Mouse (Mus musculus): ENCODE data around the gene Ppp1r12c. TPM values are rescaled to one million over a fixed set of nuclear protein-coding genes. Genes with fewer than 3 reads are reported as not detected.

Ppp1r12c gene
- total and polyA plus RNA-seq, 3 experiments: 55.8 to 103 (median 71.0) TPM

DNA sequence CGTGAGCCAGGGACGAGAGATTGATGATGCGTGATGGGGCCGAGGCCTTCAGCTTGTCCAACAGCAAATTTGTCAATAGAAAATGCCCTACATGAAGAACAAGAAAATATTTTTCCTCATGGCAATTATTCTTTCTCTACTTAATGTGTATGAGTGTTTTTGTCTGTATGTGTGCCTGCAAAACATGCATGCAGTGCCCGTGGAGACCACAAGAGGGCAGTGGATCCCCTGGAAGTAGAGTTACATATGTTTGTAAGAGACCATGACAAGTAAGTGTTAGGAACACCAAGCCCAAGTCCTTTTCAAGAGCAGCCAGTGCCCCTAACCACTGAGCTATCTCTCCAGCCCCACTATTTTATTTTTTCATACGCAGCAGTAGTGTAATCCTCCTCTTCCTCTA, 69.9 kb downstream of the Ppp1r12c start:
- Histone ChIP-seq H3K9me3 (replicated peaks; ENCODE audit: low read length) (peaks cover 5% of the 10 kb centered on the region), H3K36me3 (replicated peaks in 1 of 2; ENCODE audit: control insufficient read depth in 1 of 2, insufficient read depth in 1 of 2, low read length in 1 of 2) (peaks cover 52 to 94% of the 10 kb centered on the region in 2 experiments), H3K4me1 (ENCODE audit: control insufficient read depth in 1 of 2, insufficient read depth in 2 of 2) (no peaks in the 10 kb centered on the region), H3K9ac (ENCODE audit: insufficient read depth, low read depth) (no peak overlapping the region), H3K4me2 (ENCODE audit: insufficient read depth, low read depth, poor library complexity, severe bottlenecking) (no peak overlapping the region), H3K27ac (ENCODE audit: insufficient read depth, low read depth) (no peak overlapping the region), H3K4me3 (replicated peaks in 1 of 3; ENCODE audit: low read depth in 2 of 3, low read length in 2 of 3, poor library complexity in 1 of 3) (no peak overlapping the region), H3K27me3 (replicated peaks) (no peaks in the 10 kb centered on the region), H3K79me2 (replicated peaks; ENCODE audit: control insufficient read depth, extremely low read depth, insufficient read depth, poor library complexity, severe bottlenecking) (no peaks in the 10 kb centered on the region)
- dilution Hi-C loops (cut with MboI; ENCODE audit: extremely low pct_ligation_motif_present, extremely low pct_unique_long_range_greater_than_20kb, low sequenced_read_pairs): no loop called here
- in situ Hi-C loops (cut with MboI; ENCODE audit: low pct_ligation_motif_present, low pct_unique_long_range_greater_than_20kb, low sequenced_read_pairs): loop anchor here (10.0 kb wide), 1 partner anchor 137 kb away; no protein-coding TSS in a partner anchor
- DNase-seq (ENCODE audit: extremely low read depth): peak; percentile 67
- TF ChIP-seq SMC3 (IDR thresholded peaks at IDR 0.05; ENCODE audit: low read depth, low read length) (peak; percentile 80), SIN3A (IDR thresholded peaks at IDR 0.05; ENCODE audit: low read length) (no peak), RAD21 (IDR thresholded peaks at IDR 0.05; ENCODE audit: low read depth, low read length) (peak; percentile 61), CTCF (conservative IDR thresholded peaks at IDR 0.05 in 1 of 2, IDR thresholded peaks at IDR 0.05 in 1 of 2; ENCODE audit: low read depth in 2 of 2, low read length in 2 of 2) (peak; percentile 79 to 84)

Other genes with a start within 250 kb of the Ppp1r12c start
- gene Ncr1, start 164.0 kb downstream of the Ppp1r12c start, total RNA-seq (2012; rRNA removed): not detected in 2 replicates
- not detected in 2 replicates for gene Ncr1, start 164.0 kb downstream of the Ppp1r12c start, total RNA-seq (2014; rRNA removed)
- gene Ncr1, start 164.0 kb downstream of the Ppp1r12c start, polyA plus RNA-seq (2012; ENCODE audit: insufficient read length, low read depth): not detected in 2 replicates
- 0.17 and 0.55 TPM in 2 replicates for gene Gp6, start 103.9 kb downstream of the Ppp1r12c start, total RNA-seq (2012; rRNA removed)
- 1.6 and 2.0 TPM in 2 replicates for gene Gp6, start 103.9 kb downstream of the Ppp1r12c start, total RNA-seq (2014; rRNA removed)
- gene Gp6, start 103.9 kb downstream of the Ppp1r12c start, polyA plus RNA-seq (2012; ENCODE audit: insufficient read length, low read depth): 0.60 and 0.64 TPM in 2 replicates
- gene Rdh13, start 56.0 kb downstream of the Ppp1r12c start, total RNA-seq (2012; rRNA removed): 17.6 and 22.8 TPM in 2 replicates
- gene Rdh13, start 56.0 kb downstream of the Ppp1r12c start, total RNA-seq (2014; rRNA removed): 18.1 and 20.9 TPM in 2 replicates
- 12.3 and 16.4 TPM in 2 replicates for gene Rdh13, start 56.0 kb downstream of the Ppp1r12c start, polyA plus RNA-seq (2012; ENCODE audit: insufficient read length, low read depth)
- 5.8 and 6.0 TPM in 2 replicates for gene Eps8l1, start 41.0 kb downstream of the Ppp1r12c start, total RNA-seq (2012; rRNA removed)
- 4.2 and 5.4 TPM in 2 replicates for gene Eps8l1, start 41.0 kb downstream of the Ppp1r12c start, total RNA-seq (2014; rRNA removed)
- 8.4 and 11.3 TPM in 2 replicates for gene Eps8l1, start 41.0 kb downstream of the Ppp1r12c start, polyA plus RNA-seq (2012; ENCODE audit: insufficient read length, low read depth)
- 0.25 and 0.30 TPM in 2 replicates for gene Tnnt1, start 14.7 kb upstream of the Ppp1r12c start, total RNA-seq (2012; rRNA removed)
- 0.53 TPM in 1 of 2 replicates, not detected in the other for gene Tnnt1, start 14.7 kb upstream of the Ppp1r12c start, total RNA-seq (2014; rRNA removed)
- 0.36 and 0.76 TPM in 2 replicates for gene Tnnt1, start 14.7 kb upstream of the Ppp1r12c start, polyA plus RNA-seq (2012; ENCODE audit: insufficient read length, low read depth)
- 0.51 and 0.59 TPM in 2 replicates for gene Tnni3, start 22.5 kb upstream of the Ppp1r12c start, total RNA-seq (2012; rRNA removed)
- gene Tnni3, start 22.5 kb upstream of the Ppp1r12c start, total RNA-seq (2014; rRNA removed): 0.64 TPM in 1 of 2 replicates, not detected in the other
- 1.6 and 2.0 TPM in 2 replicates for gene Tnni3, start 22.5 kb upstream of the Ppp1r12c start, polyA plus RNA-seq (2012; ENCODE audit: insufficient read length, low read depth)
- 0.46 and 0.59 TPM in 2 replicates for gene Dnaaf3, start 30.8 kb upstream of the Ppp1r12c start, total RNA-seq (2012; rRNA removed)
- 0.16 TPM in 1 of 2 replicates, not detected in the other for gene Dnaaf3, start 30.8 kb upstream of the Ppp1r12c start, total RNA-seq (2014; rRNA removed)
- gene Dnaaf3, start 30.8 kb upstream of the Ppp1r12c start, polyA plus RNA-seq (2012; ENCODE audit: insufficient read length, low read depth): 0.83 and 1.1 TPM in 2 replicates
- 0.34 and 0.68 TPM in 2 replicates for gene Syt5, start 45.9 kb upstream of the Ppp1r12c start, total RNA-seq (2012; rRNA removed)
- gene Syt5, start 45.9 kb upstream of the Ppp1r12c start, total RNA-seq (2014; rRNA removed): 0.20 and 0.30 TPM in 2 replicates
- 0.30 and 0.46 TPM in 2 replicates for gene Syt5, start 45.9 kb upstream of the Ppp1r12c start, polyA plus RNA-seq (2012; ENCODE audit: insufficient read length, low read depth)
- gene Ptprh, start 102.4 kb upstream of the Ppp1r12c start, total RNA-seq (2012; rRNA removed): not detected in 2 replicates
- gene Ptprh, start 102.4 kb upstream of the Ppp1r12c start, total RNA-seq (2014; rRNA removed): not detected in 2 replicates
- gene Ptprh, start 102.4 kb upstream of the Ppp1r12c start, polyA plus RNA-seq (2012; ENCODE audit: insufficient read length, low read depth): not detected in 2 replicates
- gene Tmem86b, start 129.7 kb upstream of the Ppp1r12c start, total RNA-seq (2012; rRNA removed): 5.9 and 7.2 TPM in 2 replicates
- 4.3 TPM in 2 replicates for gene Tmem86b, start 129.7 kb upstream of the Ppp1r12c start, total RNA-seq (2014; rRNA removed)
- 9.1 and 10.6 TPM in 2 replicates for gene Tmem86b, start 129.7 kb upstream of the Ppp1r12c start, polyA plus RNA-seq (2012; ENCODE audit: insufficient read length, low read depth)
- gene Ppp6r1, start 157.3 kb upstream of the Ppp1r12c start, total RNA-seq (2012; rRNA removed): 85.6 and 91.2 TPM in 2 replicates
- gene Ppp6r1, start 157.3 kb upstream of the Ppp1r12c start, total RNA-seq (2014; rRNA removed): 53.0 and 59.2 TPM in 2 replicates
- 108 and 118 TPM in 2 replicates for gene Ppp6r1, start 157.3 kb upstream of the Ppp1r12c start, polyA plus RNA-seq (2012; ENCODE audit: insufficient read length, low read depth)
- gene Hspbp1, start 183.4 kb upstream of the Ppp1r12c start, total RNA-seq (2012; rRNA removed): 131 and 136 TPM in 2 replicates
- 92.3 and 98.8 TPM in 2 replicates for gene Hspbp1, start 183.4 kb upstream of the Ppp1r12c start, total RNA-seq (2014; rRNA removed)
- gene Hspbp1, start 183.4 kb upstream of the Ppp1r12c start, polyA plus RNA-seq (2012; ENCODE audit: insufficient read length, low read depth): 82.7 and 90.6 TPM in 2 replicates
- 0.21 and 0.25 TPM in 2 replicates for gene Brsk1, start 188.9 kb upstream of the Ppp1r12c start, total RNA-seq (2012; rRNA removed)
- not detected in 2 replicates for gene Brsk1, start 188.9 kb upstream of the Ppp1r12c start, total RNA-seq (2014; rRNA removed)
- gene Brsk1, start 188.9 kb upstream of the Ppp1r12c start, polyA plus RNA-seq (2012; ENCODE audit: insufficient read length, low read depth): not detected in 2 replicates
- gene Tmem150b, start 223.6 kb upstream of the Ppp1r12c start, total RNA-seq (2012; rRNA removed): 0.04 TPM in 1 of 2 replicates, not detected in the other
- gene Tmem150b, start 223.6 kb upstream of the Ppp1r12c start, total RNA-seq (2014; rRNA removed): 0.15 TPM in 1 of 2 replicates, not detected in the other
- gene Tmem150b, start 223.6 kb upstream of the Ppp1r12c start, polyA plus RNA-seq (2012; ENCODE audit: insufficient read length, low read depth): 0.12 and 0.17 TPM in 2 replicates
- gene Kmt5c, start 238.4 kb upstream of the Ppp1r12c start, total RNA-seq (2012; rRNA removed): 27.4 and 41.2 TPM in 2 replicates
- 41.3 and 44.0 TPM in 2 replicates for gene Kmt5c, start 238.4 kb upstream of the Ppp1r12c start, total RNA-seq (2014; rRNA removed)
- 46.7 and 52.4 TPM in 2 replicates for gene Kmt5c, start 238.4 kb upstream of the Ppp1r12c start, polyA plus RNA-seq (2012; ENCODE audit: insufficient read length, low read depth)